Mouse (Mus musculus) brain, embryonic 14.5 days (tissue): ENCODE results near the gene Klk6.

Experiments
- CTCF ChIP-seq: fragments of 200-500 bp; IDR thresholded peaks from 2 replicates; pipeline ENCODE4 v1.5.1; 2012; ENCODE audit warnings: inconsistent platforms, mild to moderate bottlenecking, moderate library complexity, borderline replicate concordance; ENCODE audit not compliant: insufficient read depth, insufficient read length; ENCODE audit errors: extremely low read depth
- POLR2A ChIP-seq: fragments of 200-500 bp; IDR thresholded peaks from 2 replicates; pipeline ENCODE4 v1.6.1; 2012; ENCODE audit warnings: mild to moderate bottlenecking, inconsistent platforms, borderline replicate concordance; ENCODE audit not compliant: poor library complexity, insufficient read depth, insufficient read length, severe bottlenecking; ENCODE audit errors: extremely low read depth

- TF ChIP-seq CTCF (no peak), POLR2A (no peak)
These were observed 47.8 kb upstream of the Klk6 start for GRCm38 (mm10) chr7:43776506-43776905.
